Mouse (Mus musculus) frontal cortex, adult 2 months (tissue): ENCODE measurements at regions not wholly inside any gene's neighbourhood (a gene's known extent, or its start where the extent isn't known, plus 50 kb on each side); places are given as distances from the start of the nearest gene placed in this dataset.

Experiments used
- DNase-seq, 2 experiments: peaks; one replicate each; pipeline ENCODE4 v3.0.0; 2022; ENCODE audit warnings: low spot score in 1 of 2; ENCODE audit errors: extremely low spot score in 1 of 2

DNA sequence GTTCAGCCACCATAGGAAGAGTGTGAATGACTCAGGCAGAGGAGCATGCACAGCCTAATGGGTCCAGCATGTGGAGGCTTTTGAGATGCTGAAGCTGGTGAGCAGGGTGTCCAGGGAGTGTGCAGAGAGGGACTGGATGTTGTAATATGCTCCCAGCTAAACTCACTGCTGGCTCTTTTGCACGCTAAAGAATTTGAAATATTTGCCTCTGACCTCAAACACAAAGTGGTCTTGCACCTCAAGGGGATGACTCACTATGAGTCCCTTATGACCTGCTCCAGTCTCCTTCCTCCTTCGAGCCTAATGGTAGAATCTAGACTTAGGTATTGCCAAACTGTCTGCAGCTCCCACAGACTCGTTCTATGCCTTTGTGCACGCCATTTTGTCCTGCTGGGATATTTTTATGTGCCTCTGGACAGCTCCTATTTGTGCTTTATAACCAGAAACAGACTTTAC lies 55.0 kb upstream of the Slit3 start:
- DNase-seq, result no peak

DNA sequence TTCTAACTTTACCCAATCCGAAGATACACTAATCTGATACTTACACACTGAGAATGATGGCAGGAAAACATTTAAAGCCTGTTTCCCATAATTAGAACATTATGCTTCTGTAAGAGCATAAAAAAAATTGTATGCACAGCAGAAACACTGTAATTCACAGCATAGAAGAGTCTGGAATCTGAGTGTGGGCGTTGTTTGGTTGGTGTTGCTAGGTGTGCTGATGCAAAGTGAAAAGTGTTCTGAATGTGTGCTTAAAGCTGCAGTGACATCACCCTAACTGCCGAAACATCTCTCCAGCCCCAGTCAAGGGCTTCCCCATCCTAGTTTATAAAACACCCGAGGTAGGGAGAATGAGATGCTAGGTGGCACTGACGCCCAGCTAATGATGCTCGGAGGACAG lies 63.2 kb upstream of the Slit3 start:
- DNase-seq, result peak; percentile 1 to 16

DNA sequence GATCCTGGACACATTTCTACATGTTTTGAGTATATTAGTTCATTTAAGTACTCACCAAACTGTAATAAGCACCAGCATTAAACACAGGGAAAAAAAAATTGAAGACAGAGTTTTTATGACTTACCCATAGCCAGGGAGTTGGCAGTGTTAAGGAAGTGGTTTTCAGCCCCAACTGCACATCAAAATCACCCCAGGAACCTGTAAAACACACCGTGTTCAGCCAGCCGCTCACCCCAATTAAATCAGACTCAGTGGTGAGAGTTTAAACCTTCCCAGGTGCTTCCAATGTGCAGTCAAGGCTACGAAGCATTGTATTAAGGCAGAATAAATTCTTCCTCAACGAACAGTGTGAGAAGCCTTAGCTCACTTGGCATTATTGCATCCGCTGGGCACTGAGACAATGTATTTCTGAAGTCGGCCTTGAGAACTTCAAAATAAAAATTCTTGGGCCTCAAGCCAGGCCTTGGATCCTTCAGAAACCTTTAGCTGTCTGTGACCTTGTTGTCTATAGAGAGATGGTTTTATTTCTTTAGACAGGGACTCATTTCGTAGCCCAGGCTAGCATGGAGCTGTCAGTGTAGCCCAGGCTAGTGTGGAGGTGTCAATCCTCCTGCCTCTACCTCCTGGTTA lies 65.4 kb upstream of the Slit3 start:
- DNase-seq, result no peak

DNA sequence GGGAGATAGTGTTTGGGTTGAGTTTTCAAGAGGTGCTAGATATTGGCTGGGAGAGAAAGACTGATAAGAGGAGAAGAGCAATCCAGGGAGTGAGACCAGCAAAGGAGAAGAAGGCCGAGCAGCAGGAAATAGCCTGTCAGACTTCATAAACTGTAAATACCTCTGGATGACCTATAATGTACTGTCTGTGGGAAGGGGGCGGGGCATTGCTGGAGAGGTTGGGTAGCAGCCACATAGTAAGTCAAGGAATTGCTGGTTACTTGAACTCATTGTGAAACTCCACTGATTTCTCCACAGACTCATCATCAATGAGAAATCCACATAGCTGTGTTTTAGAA lies 67.4 kb upstream of the Slit3 start:
- DNase-seq, result no peak

DNA sequence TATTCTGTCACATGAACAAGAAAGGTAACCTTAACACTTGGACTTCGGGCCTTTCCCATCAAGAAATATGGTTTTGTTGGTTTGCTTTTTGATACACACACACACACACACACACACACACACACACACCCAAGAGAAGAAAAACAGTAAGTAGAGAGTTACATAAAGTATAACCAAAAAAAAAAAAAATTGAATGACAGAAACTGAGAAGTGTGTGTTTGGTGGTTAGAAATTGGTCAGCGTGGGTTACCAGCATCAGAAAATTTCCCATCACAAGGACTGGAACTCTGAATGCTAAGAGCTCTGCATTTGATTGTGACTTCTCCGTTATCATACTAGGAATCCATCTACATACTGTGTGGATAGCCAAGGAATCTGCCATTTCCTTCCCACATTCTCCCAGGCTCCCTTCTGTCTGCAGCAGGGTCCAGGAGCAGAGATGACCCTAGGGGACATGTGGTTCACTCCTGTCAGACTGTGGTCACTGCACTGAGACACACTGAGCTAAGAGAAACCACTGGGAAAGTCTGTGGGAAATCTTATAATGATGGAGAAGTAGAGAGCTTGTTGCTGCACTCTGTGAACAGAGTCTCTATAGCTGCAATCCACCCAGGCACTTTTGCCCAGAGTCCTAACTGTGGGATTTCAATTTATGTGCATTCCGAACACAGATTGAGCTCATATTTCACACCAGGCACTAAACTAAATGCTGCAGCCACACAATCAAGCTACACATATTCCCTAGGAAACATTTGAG lies 68.0 kb upstream of the Slit3 start:
- no peak for DNase-seq

DNA sequence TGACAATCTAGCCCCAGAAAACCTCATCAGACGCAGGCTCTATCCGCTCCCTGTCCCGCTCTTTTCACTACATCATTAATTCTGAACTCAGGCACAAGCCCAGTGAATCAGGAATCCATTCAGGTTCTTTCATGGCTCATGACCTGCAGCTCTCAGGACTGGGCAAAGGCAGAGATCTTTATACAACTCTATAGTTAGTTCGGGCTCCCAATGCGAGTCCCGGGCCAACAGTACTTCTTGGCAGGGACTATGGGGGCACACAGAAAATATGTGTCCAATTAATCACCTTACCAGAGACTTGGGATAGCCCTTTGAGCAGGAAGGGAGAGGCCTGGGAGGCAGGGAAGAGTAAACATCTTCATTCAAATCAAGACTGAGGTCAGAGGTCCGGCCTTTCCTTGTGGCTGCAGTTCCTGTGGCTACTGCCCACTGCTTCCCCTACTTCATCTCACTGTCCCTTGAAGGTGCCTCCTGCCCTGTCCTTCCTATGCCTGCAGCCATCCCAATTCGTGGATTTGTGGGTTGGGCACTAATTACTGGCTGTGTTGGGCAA lies 71.3 kb upstream of the Slit3 start:
- no peak for DNase-seq

DNA sequence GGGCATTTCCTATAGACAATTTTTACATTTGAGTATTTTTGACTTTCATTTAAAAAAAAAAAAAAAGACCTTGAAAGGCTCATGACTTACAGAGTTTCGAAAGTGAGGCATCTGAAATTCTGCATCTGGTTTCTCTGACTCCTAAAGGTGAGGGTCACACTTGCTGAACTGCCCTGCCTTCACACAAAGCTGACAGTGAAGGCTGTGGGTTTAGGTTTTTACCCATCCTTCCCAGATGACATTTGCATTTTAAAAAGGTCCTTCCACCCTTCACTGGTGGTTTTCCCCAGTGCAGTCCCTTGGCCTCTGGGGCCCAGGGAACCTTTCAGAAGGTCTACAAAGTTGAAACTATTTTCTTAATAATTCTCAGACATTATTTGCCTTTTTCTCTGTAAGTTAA lies 76.4 kb upstream of the Slit3 start:
- DNase-seq, result no peak

DNA sequence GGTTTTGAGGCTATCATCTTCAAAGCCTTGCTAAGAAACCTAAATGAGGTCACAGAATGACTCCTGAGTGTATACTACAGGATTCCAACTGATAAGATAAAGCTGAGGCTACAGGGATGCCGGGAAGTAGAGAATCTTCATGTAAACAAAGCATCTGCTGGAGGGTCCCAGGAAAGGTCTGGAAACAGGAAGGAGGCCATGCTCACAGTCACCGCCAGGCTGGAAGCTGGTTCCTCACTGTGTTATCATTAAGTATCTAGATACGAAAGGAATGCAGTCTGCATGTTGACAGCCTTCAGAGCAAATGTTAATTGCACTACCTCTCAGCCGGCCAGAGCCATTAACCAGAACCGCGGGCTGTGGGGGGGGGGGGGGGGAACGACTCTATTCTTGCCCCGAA lies 96.6 kb upstream of the Slit3 start:
- no peak for DNase-seq

DNA sequence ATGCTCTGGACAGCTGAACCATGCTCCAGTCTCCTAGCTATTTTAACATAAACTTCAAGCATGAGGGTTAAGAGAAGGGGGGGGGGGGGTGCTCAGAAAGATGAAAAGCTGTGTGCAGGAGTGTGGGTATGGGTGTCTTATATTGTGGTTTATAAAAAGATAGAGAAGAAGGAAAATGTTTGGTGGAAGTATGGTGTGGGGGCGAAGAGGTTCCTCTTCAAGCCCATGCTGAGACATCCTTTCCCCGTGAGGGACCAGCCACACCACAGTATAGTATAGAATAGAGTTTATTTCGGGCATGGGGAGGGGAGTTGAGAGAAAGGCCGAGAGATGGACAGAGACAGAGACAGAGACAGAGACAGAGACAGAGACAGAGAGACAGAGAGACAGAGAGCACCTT lies 97.2 kb upstream of the Slit3 start:
- no peak for DNase-seq

DNA sequence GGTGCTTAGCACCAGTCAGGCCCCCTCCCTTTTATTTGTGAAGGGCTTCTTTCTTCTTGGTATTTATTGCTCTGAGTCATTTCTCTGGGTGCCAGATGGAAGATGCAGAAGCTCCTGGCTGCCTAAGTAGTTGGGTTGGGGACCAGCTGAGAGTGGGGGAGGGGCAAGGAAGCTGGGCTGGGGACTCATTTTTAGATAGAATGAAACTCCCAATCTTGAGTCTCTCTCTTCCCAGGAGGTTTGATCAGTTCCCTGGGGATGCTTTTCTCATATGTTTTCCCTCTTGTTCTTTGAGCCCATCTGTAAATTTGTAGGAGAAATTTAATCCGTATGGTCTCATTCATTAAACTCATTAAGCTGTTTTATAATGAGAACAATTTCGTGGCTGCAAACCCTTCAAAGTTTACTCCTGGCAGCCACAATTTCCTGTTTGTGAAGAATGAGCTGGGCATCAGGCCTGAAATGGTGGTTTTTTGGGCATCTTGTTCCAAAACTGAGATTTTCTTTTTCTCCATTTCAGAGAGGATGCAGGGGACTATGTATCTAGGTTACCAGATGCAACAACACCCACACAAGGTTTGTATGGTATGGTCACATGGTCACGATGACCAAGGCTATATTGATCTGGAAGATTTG lies 98.9 kb upstream of the Slit3 start:
- peak; percentile 9 to 53 for DNase-seq

DNA sequence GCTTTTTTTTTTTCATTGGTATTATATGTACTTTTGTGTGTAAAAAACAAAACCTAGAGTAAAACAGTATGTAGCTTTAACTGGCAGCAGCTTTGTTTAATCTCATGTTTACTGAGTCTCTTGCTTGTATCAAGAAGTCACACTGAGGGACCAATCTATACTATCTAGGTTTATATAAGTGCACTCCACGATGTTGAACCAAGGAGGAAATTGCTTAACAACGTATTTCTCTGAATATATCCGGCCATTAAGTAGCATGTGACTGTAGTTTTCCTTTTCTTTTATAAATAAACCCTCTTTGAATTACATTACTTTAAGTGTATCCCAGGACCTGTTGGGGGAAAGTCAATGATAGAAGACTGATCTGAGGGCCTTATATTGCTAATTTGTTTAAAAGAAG lies 104.0 kb upstream of the Slit3 start:
- DNase-seq, result no peak

DNA sequence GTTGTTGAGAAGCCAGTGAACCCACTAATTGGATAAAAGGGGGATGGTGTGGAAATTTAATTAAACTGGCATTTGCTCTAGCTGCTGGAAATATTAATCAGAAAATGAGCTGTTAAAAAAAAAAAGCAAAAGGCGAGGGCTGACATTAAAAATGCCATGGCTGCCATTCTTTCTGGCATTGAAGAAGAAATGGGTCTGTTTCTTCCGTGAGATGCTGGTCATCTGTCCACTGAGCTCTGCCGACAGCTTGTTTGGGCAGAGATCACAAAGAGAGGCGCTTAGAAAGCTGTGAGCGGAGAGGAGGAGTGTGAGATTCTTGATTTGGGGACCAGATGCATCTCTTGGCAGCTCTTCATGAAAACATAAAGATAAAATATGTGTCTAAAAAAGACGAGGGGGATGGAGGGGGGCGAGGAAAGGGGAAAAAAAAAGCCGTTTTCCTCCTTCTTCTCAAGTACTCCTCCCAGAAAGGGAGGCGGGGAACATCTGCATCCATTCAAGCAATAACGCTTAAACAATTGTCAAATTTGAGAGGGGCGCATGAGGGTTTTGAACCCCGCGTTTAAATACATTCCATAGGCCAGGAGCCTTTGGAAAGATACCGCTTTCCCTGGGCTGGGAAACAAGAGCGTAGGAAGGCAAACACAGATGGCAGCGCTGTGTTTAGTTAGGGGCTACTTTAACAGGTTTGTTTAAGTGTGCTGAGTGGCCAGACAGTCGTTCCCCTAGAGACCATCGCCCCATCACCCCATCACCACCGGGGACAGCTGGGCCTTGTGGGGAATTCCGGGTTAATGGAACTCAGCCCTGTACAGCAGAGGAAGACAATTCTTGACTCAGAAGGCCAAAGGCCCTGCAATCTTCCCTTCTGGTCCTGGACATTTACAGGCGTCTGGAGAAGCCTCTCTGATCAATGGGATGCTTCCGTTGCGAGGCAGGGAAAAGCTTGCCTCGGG lies 109.2 kb upstream of the Slit3 start:
- DNase-seq, result peak; percentile 41 to 67

DNA sequence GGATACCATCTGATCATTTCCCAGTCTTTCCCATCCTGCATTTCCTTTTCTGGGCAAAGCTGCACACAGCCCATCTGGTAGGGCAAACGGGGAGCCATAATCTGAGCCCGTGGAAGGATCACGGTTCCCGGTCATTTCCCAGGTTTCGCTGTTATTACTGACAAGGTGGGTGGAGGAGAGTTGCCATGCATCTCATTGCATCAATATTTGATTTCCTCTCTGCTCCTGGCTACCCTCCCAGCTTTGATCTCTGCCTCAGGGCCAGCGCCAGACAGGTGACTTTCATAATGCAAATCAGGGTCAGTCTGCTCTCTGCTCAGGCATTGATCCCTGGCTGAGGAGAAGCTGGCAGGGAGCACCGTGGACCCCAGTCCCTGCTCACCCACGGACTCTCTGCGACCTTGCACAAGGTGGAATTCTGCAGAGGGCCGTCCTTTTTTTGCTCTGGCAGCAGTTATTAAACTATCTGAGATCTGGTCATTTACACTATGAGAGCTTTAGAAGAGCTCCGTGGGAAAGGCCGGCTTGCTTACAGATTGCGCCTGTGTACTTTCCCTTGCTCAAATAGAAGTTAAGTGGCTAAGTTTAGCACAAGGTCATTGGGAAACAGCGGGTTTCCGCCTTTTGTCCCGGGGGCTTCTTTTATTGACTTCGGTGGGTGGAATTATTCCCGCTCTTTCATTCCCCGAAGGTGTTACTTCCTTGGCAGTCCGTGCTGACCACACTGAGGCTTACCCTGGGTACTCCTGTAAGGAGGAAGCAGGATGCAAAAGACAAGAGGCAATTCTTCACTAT lies 114.1 kb upstream of the Slit3 start:
- no peak for DNase-seq

DNA sequence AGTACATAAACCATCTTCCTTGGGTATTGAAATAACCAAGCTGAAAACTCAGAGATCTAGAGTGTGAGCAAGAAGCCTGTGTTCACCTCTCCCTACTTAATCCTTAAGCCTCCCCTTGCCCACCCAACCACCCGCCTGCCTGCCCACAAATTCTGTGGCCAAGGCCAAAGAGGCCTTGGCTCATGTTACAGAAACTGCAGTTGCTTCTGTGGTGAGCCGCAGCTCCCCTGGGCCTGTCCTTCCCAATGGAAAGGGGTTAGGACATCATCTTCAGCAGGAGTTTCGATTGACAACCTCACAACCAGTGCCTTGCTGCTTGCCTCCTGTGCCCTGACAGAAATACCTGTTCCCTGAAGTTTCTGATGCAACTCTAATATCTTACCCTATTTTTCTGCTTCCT lies 115.9 kb upstream of the Slit3 start:
- no peak for DNase-seq

DNA sequence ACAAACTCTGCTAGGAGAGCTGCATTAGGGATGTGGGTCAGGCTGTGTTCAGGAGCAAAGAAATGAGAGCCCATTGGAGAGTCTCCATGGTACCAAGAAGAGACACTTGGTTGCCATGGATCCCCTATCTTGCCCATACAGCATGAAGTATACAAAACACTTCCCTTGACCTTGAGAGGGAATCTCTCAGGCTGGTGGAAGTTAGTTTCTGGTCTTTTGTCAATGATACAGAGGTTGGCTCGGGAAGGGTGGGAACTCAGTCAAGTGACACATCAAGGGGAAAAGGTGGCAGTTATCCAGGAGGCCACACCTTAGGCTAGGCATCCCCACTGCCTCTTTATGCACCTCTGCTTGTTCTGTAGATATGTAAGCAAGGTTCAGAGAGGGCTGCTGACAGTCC lies 116.6 kb upstream of the Slit3 start:
- DNase-seq, result no peak

DNA sequence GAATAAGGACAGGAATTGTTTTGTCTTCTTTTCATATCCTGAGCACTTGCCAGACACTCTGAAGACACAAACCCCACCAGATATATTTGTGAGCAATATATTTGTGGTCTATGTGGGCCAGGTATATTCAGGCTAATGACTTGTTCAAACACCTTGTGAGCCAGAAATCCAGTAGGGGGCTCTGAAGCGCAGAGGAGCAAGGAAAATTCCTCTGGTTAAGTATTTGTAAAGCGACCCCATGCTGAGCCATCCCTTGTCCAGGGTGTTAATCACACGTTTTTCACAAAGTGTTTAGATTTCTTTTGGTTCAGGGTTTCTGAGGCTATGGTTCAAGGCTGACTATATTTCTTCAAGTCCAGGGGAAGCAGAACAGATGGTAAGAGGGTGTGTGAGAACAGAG lies 117.1 kb upstream of the Slit3 start:
- no peak for DNase-seq

DNA sequence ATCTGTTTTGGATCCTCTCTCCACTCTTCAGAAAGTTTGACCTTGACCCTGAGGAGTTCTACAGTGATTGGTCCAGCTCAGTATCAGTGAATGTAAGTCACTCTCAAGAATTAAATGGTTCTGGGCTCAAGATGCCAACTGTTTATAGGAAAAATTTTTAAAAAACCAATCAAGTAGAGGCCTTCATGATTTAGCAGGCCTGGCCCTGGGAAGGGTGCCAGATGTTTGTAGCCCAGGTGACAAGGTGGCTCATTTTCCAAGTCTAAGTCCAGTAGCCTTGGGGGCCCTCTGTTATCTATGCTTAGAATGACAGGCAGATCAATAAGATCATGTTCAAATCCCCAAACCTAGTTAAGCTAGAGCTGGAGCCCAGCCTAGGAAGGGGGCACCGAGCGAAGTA lies 123.1 kb upstream of the Slit3 start:
- DNase-seq, result no peak

DNA sequence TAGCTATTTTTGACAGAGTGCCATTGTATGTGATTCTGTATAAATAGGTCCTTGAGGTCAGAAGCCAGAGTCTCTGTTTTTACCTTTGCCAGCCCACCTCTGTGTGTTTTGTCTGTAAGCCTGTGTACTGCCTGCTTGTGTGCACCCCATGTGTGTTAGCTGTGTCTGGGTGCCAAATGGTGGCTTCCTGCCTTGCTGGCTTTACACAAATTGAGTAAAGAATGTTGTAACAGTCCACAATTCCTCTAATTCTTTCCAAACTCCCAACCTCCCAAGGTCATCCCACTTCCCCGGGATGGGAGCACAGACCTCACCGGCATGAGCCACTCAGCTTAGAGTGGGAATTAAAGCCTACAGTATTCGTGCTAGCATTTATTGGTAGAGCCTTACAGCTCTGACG lies 125.5 kb upstream of the Slit3 start:
- no peak for DNase-seq

DNA sequence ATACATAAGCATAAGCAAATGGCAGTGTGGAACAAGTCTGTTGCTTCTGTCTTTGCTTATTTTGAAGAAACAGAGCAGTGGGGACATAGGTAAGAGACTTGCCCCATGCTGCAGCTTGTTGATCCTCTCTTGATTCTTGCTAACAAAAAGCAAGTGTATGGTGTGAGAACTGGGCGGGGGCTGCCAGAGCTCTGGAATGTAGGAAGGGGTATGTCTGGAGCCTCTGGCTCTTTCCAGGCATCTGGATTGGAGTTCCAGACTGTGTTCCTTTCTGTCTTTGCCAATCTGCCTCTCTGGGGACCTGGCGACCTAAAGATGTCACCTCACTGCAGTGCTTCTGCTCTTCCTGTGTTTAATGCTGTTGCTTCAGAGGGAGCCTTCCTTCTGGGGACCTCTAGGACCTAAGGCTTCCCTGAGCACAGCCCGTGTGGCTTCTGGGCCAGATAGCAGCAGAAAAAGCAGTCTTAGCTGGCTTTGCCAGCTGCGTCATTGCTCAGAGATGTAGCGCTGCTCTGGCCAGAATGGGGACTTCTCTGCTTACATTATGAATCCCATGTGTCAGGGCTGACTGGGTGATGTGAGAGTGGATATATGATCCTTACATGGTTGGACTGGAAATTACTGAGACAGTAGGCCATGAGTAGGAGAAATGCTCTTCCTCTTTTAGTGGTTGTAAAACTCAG lies 138.1 kb upstream of the Slit3 start:
- DNase-seq, result no peak
